Mouse (Mus musculus) midbrain, embryonic 13.5 days (tissue): ENCODE measurements around the gene Figla. TPM values are rescaled to one million over a fixed set of nuclear protein-coding genes. Genes with fewer than 3 reads are reported as not detected.
"Not testable (repeated sequence)": the region's sequence is repeated elsewhere in the genome, so short reads cannot be mapped to it uniquely, and the experiment has no call there.

ENCODE experiments used
- ATAC-seq: fragments of 200-750 bp; cut with Nextera tagmentation; 2 replicates; pipeline ENCODE4 v1.8.0; 2017; ENCODE audit warnings: mild to moderate bottlenecking, moderate TSS enrichment, moderate library complexity
- H3K27ac ChIP-seq: fragments of 300-500 bp; sonication (generic); 2 replicates; pipeline ENCODE4 v1.5.1; 2015; ENCODE audit warnings: inconsistent platforms, mild to moderate bottlenecking, moderate library complexity
- H3K27me3 ChIP-seq: fragments of 300-500 bp; sonication (generic); 2 replicates; pipeline ENCODE4 v1.6.1; 2015; ENCODE audit warnings: mild to moderate bottlenecking, inconsistent platforms
- H3K36me3 ChIP-seq: fragments of 300-500 bp; sonication (generic); 2 replicates; pipeline ENCODE4 v1.6.1; 2015; ENCODE audit warnings: mild to moderate bottlenecking, inconsistent platforms
- H3K4me1 ChIP-seq: fragments of 300-500 bp; sonication (generic); replicated peaks from 2 replicates; pipeline ENCODE4 v1.6.1; 2015; ENCODE audit warnings: inconsistent platforms
- H3K4me2 ChIP-seq: fragments of 300-500 bp; sonication (generic); replicated peaks from 2 replicates; pipeline ENCODE4 v1.6.1; 2015; ENCODE audit warnings: moderate library complexity, mild to moderate bottlenecking, inconsistent platforms
- H3K4me3 ChIP-seq: fragments of 300-500 bp; sonication (generic); replicated peaks from 2 replicates; pipeline ENCODE4 v1.5.1; 2015; ENCODE audit warnings: mild to moderate bottlenecking, inconsistent platforms
- H3K9ac ChIP-seq: fragments of 300-500 bp; sonication (generic); replicated peaks from 2 replicates; pipeline ENCODE4 v1.6.1; 2015; ENCODE audit warnings: mild to moderate bottlenecking, inconsistent platforms
- H3K9me3 ChIP-seq: fragments of 300-500 bp; sonication (generic); 2 replicates; pipeline ENCODE4 v1.6.1; 2016; ENCODE audit warnings: mild to moderate bottlenecking, inconsistent platforms
- WGBS: fragments of 180-500 bp; shearing (Covaris S2); methylation state at CpG from one replicate; pipeline ENCODE4 v1.1.7; 2015; 5-methylcytosine and 5-hydroxymethylcytosine counted together
- polyA plus RNA-seq: library from polyadenylated mRNA; unstranded; fragments of >200 nt; fragmentation: Nextera tagmentation; extraction: Ambion mirVana; gene quantifications from 2 replicates; pipeline ENCODE4 v1.2.1, GENCODE M21; 2015

Figla gene
- polyA plus RNA-seq: not detected in 2 replicates

- ATAC-seq: no peak
- H3K27me3 ChIP-seq: no peaks in the 10 kb centered on the region
- H3K4me3 ChIP-seq: no peak within 1 kb of the TSS
- no peak within 1 kb of the TSS for H3K4me2 ChIP-seq
- H3K4me1 ChIP-seq: no peaks in the 10 kb centered on the region
- 84% methylated on average over 9 of the region's 9 CpGs for WGBS
- no peaks in the 10 kb centered on the region for H3K9me3 ChIP-seq
- H3K27ac ChIP-seq: no peak within 1 kb of the TSS
- no peak within 1 kb of the TSS for H3K9ac ChIP-seq
- no peaks in the 10 kb centered on the region for H3K36me3 ChIP-seq
Measured at GRCm38 (mm10) chr6:86015871-86016270, at the start of gene Figla. Figla (plus strand) TSS chr6:86016171.

- Histone ChIP-seq H3K4me1 (peaks cover 4% of the 10 kb centered on the region; the same call in 1 of the 2 replicates), H3K36me3 (no peaks in the 10 kb centered on the region), H3K9ac (no peak overlapping the region), H3K4me2 (no peak overlapping the region), H3K9me3 (no peaks in the 10 kb centered on the region), H3K27ac (no peak overlapping the region), H3K27me3 (no peaks in the 10 kb centered on the region), H3K4me3 (no peak overlapping the region)
- ATAC-seq: no peak
- WGBS: 77% methylated on average over 4 of the region's 4 CpGs
Measured at GRCm38 (mm10) chr6:85966686-85967085, 49.3 kb upstream of the Figla start.

- 81% methylated on average over 2 of the region's 2 CpGs for WGBS
- ATAC-seq: no peak
Measured at GRCm38 (mm10) chr6:85969889-85970288, 46.1 kb upstream of the Figla start.

GRCm38 (mm10) chr6:85972699-85973098, 43.3 kb upstream of the Figla start:
- H3K4me3 ChIP-seq: no peak overlapping the region
- H3K4me1 ChIP-seq: no peaks in the 10 kb centered on the region
- 79% methylated on average over 3 of the region's 3 CpGs for WGBS
- H3K36me3 ChIP-seq: no peaks in the 10 kb centered on the region
- no peak for ATAC-seq
- H3K27me3 ChIP-seq: no peaks in the 10 kb centered on the region
- no peaks in the 10 kb centered on the region for H3K9me3 ChIP-seq
- no peak overlapping the region for H3K4me2 ChIP-seq
- H3K9ac ChIP-seq: no peak overlapping the region
- H3K27ac ChIP-seq: no peak overlapping the region

More at GRCm38 (mm10) chr6:85969889-85970288, 46.1 kb upstream of the Figla start:
- no peak overlapping the region for H3K4me3 ChIP-seq
- H3K27ac ChIP-seq: no peak overlapping the region
- H3K27me3 ChIP-seq: no peaks in the 10 kb centered on the region
- H3K4me2 ChIP-seq: no peak overlapping the region
- H3K4me1 ChIP-seq: no peaks in the 10 kb centered on the region
- no peak overlapping the region for H3K9ac ChIP-seq
- H3K9me3 ChIP-seq: no peaks in the 10 kb centered on the region
- H3K36me3 ChIP-seq: no peaks in the 10 kb centered on the region

GRCm38 (mm10) chr6:85973336-85973735, 42.6 kb upstream of the Figla start:
- H3K4me1 ChIP-seq: no peaks in the 10 kb centered on the region
- no peaks in the 10 kb centered on the region for H3K9me3 ChIP-seq
- no peak overlapping the region for H3K4me3 ChIP-seq
- no peak overlapping the region for H3K9ac ChIP-seq
- no peak overlapping the region for H3K4me2 ChIP-seq
- no peak overlapping the region for H3K27ac ChIP-seq
- H3K36me3 ChIP-seq: no peaks in the 10 kb centered on the region
- H3K27me3 ChIP-seq: no peaks in the 10 kb centered on the region
- WGBS: 88% methylated on average over 3 of the region's 3 CpGs
- no peak for ATAC-seq

GRCm38 (mm10) chr6:85974941-85975617, 40.9 kb upstream of the Figla start:
- H3K4me3 ChIP-seq: no peak overlapping the region
- H3K27ac ChIP-seq: no peak overlapping the region
- no peaks in the 10 kb centered on the region for H3K27me3 ChIP-seq
- no peaks in the 10 kb centered on the region for H3K36me3 ChIP-seq
- H3K4me1 ChIP-seq: no peaks in the 10 kb centered on the region
- 69% methylated on average over 10 of the region's 10 CpGs for WGBS
- no peak overlapping the region for H3K9ac ChIP-seq
- H3K9me3 ChIP-seq: no peaks in the 10 kb centered on the region
- H3K4me2 ChIP-seq: no peak overlapping the region
- no peak for ATAC-seq

- no peak for ATAC-seq
- WGBS: 92% methylated on average over 1 of the region's 1 CpGs
Measured at GRCm38 (mm10) chr6:85975761-85976160, 40.2 kb upstream of the Figla start.

GRCm38 (mm10) chr6:85976242-85976641, 39.7 kb upstream of the Figla start:
- Histone ChIP-seq H3K27me3 (no peaks in the 10 kb centered on the region), H3K4me2 (no peak overlapping the region), H3K4me3 (no peak overlapping the region), H3K9me3 (no peaks in the 10 kb centered on the region), H3K9ac (no peak overlapping the region), H3K4me1 (no peaks in the 10 kb centered on the region), H3K36me3 (no peaks in the 10 kb centered on the region), H3K27ac (no peak overlapping the region)
- no peak for ATAC-seq
- WGBS: 92% methylated on average over 5 of the region's 5 CpGs

More at GRCm38 (mm10) chr6:85975761-85976160, 40.2 kb upstream of the Figla start:
- Histone ChIP-seq H3K36me3 (no peaks in the 10 kb centered on the region), H3K4me1 (no peaks in the 10 kb centered on the region), H3K27me3 (no peaks in the 10 kb centered on the region), H3K4me2 (no peak overlapping the region), H3K9me3 (no peaks in the 10 kb centered on the region), H3K9ac (no peak overlapping the region), H3K4me3 (no peak overlapping the region), H3K27ac (no peak overlapping the region)

- H3K36me3 ChIP-seq, ATAC-seq, H3K4me3 ChIP-seq, H3K9me3 ChIP-seq, H3K9ac ChIP-seq, H3K27ac ChIP-seq, H3K4me2 ChIP-seq, H3K27me3 ChIP-seq, H3K4me1 ChIP-seq: not testable (repeated sequence)
- 80% methylated on average over 4 of the region's 4 CpGs for WGBS
Measured at GRCm38 (mm10) chr6:85978736-85979135, 37.2 kb upstream of the Figla start.

GRCm38 (mm10) chr6:85984351-85984750, 31.6 kb upstream of the Figla start:
- H3K4me1 ChIP-seq: no peaks in the 10 kb centered on the region
- ATAC-seq: no peak
- H3K9me3 ChIP-seq: no peaks in the 10 kb centered on the region
- 77% methylated on average over 8 of the region's 8 CpGs for WGBS
- H3K27me3 ChIP-seq: no peaks in the 10 kb centered on the region
- H3K4me2 ChIP-seq: no peak overlapping the region
- no peaks in the 10 kb centered on the region for H3K36me3 ChIP-seq
- H3K27ac ChIP-seq: no peak overlapping the region
- no peak overlapping the region for H3K9ac ChIP-seq
- no peak overlapping the region for H3K4me3 ChIP-seq

- H3K9ac ChIP-seq, ATAC-seq, H3K4me3 ChIP-seq, H3K27ac ChIP-seq, H3K9me3 ChIP-seq, H3K27me3 ChIP-seq, H3K4me1 ChIP-seq, H3K36me3 ChIP-seq, H3K4me2 ChIP-seq: not testable (repeated sequence)
- WGBS: 87% methylated on average over 5 of the region's 5 CpGs
Measured at GRCm38 (mm10) chr6:85989570-85989969, 26.4 kb upstream of the Figla start.

GRCm38 (mm10) chr6:85990774-85991173, 25.2 kb upstream of the Figla start:
- H3K27ac ChIP-seq, H3K4me1 ChIP-seq, H3K9ac ChIP-seq, H3K9me3 ChIP-seq, H3K4me3 ChIP-seq, H3K27me3 ChIP-seq, ATAC-seq, H3K36me3 ChIP-seq, H3K4me2 ChIP-seq: not testable (repeated sequence)
- 91% methylated on average over 5 of the region's 5 CpGs for WGBS

GRCm38 (mm10) chr6:86003405-86003925, 12.5 kb upstream of the Figla start:
- H3K4me2 ChIP-seq: no peak overlapping the region
- no peaks in the 10 kb centered on the region for H3K27me3 ChIP-seq
- no peaks in the 10 kb centered on the region for H3K36me3 ChIP-seq
- WGBS: 78% methylated on average over 18 of the region's 18 CpGs
- H3K9me3 ChIP-seq: no peaks in the 10 kb centered on the region
- H3K4me1 ChIP-seq: 0 out of 2 replicates have a peak, but pooled peaks cover 7% of the 10 kb centered on the region
- no peak overlapping the region for H3K9ac ChIP-seq
- ATAC-seq: no peak
- no peak overlapping the region for H3K4me3 ChIP-seq
- no peak overlapping the region for H3K27ac ChIP-seq
